Comparison of ENCODE assay signal across 14 mouse cellular contexts in the genomic region with DNA sequence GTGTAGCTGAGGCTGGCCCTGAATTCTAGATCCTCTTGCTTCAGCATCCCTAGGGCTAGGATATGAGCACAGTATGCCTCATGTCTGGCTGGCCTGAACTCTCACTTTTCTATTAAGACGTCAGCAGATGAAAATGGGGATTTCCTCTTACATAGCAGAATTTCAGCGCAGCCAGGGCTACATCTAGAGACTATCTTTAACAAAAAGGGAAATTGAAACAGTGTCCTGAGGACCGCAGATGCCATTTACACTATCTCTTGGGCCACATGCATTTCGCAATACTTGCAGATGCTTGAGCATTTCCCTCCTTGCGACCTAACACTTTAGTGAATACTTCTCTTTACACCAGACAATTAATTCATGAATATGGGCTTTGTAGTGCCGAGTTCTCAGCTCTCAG. TPM values are rescaled to one million over a fixed set of nuclear protein-coding genes. Genes with fewer than 3 reads are reported as not detected.
DNase-seq lines count a peak whose midpoint lies in the region; ATAC-seq and TF ChIP-seq lines count a peak whose summit lies in the region.
"Had no signal": no experiment of that assay in that cellular context is flagged by ENCODE, and none has a peak within 500 bp of the region (broad histone marks: within the 10 kb centered on the region; RNA-seq: fewer than 3 reads in every experiment).

No protein-coding gene starts in this region.

- 78% methylated on average over 6 of the region's 6 CpGs for WGBS in lung, postnatal 0 days
- 43% methylated on average over 6 of the region's 6 CpGs for WGBS in liver, postnatal 0 days (ENCODE audit: insufficient replicate concordance)
- 85% methylated on average over 6 of the region's 6 CpGs for WGBS in forebrain, embryonic 11.5 days

- H3K4me1 ChIP-seq in lung, postnatal 0 days (ENCODE audit: insufficient read depth, low read depth, low read length): no peaks in the 10 kb centered on the region
- peaks cover 18% of the 10 kb centered on the region for H3K4me1 ChIP-seq in bone marrow macrophage, adult 2 months (ENCODE audit: control insufficient read depth, insufficient read depth, low read length)
- H3K4me1 ChIP-seq in liver, postnatal 0 days (ENCODE audit: insufficient read depth): peaks cover 4% of the 10 kb centered on the region; the same call in 1 of the 2 replicates
- no peaks in the 10 kb centered on the region for H3K4me1 ChIP-seq in forebrain, embryonic 11.5 days (replicated peaks; ENCODE audit: control insufficient read depth, insufficient read depth, low read length)
- H3K4me1 ChIP-seq: midbrain, embryonic 12.5 days; neural tube, embryonic 12.5 days had no signal

- H3K4me2 ChIP-seq in lung, postnatal 0 days (replicated peaks; ENCODE audit: low read depth, low read length): no peak overlapping the region
- H3K4me2 ChIP-seq in liver, postnatal 0 days (ENCODE audit: low read depth, low read length): no peak overlapping the region
- H3K4me2 ChIP-seq in forebrain, embryonic 11.5 days (ENCODE audit: low read depth, low read length, severe bottlenecking): no peak overlapping the region
- H3K4me2 ChIP-seq: intestine, embryonic 15.5 days; midbrain, embryonic 12.5 days; neural tube, embryonic 12.5 days had no signal

- peak; percentile 37 for DNase-seq in lung, postnatal 0 days (ENCODE audit: low spot score)
- DNase-seq in lung, postnatal 14 days: no peak
- no peak for DNase-seq in liver, postnatal 0 days
- DNase-seq in splenic B cell, adult 2 months (ENCODE audit: low read depth, low spot score): peak; percentile 78
- DNase-seq in forebrain, embryonic 11.5 days (ENCODE audit: low spot score): no peak
- DNase-seq: adrenal gland, postnatal 25 days; cerebellum, adult 2 months; kidney, postnatal 4 days; retina, postnatal 1 day had no signal

- no peak for TF ChIP-seq CTCF in lung, postnatal 0 days (IDR thresholded peaks at IDR 0.05)
- no peak for TF ChIP-seq CTCF in bone marrow macrophage, adult 2 months (IDR thresholded peaks at IDR 0.05; ENCODE audit: low read depth, low read length)
- TF ChIP-seq CTCF in liver, postnatal 0 days (IDR thresholded peaks at IDR 0.05; ENCODE audit: low read depth): no peak

- no peak for TF ChIP-seq EP300 in lung, postnatal 0 days (IDR thresholded peaks at IDR 0.05)
- TF ChIP-seq EP300 in liver, postnatal 0 days (IDR thresholded peaks at IDR 0.05; ENCODE audit: low read depth): peak; percentile 34; the same call in 1 of the 2 replicates

- no peaks in the 10 kb centered on the region for H3K9me3 ChIP-seq in lung, postnatal 0 days (ENCODE audit: low read length)
- H3K9me3 ChIP-seq in liver, postnatal 0 days (ENCODE audit: low read length): no peaks in the 10 kb centered on the region
- no peaks in the 10 kb centered on the region for H3K9me3 ChIP-seq in forebrain, embryonic 11.5 days (ENCODE audit: control insufficient read depth, low read length)
- H3K9me3 ChIP-seq: intestine, embryonic 15.5 days; midbrain, embryonic 12.5 days; neural tube, embryonic 12.5 days had no signal

- no peak overlapping the region for H3K27ac ChIP-seq in lung, postnatal 0 days (ENCODE audit: low read length)
- H3K27ac ChIP-seq in bone marrow macrophage, adult 2 months (ENCODE audit: insufficient read depth, low read depth, low read length): peak overlapping the region; percentile 58
- H3K27ac ChIP-seq in liver, postnatal 0 days (ENCODE audit: low read depth): peak overlapping the region; percentile 59
- H3K27ac ChIP-seq in forebrain, embryonic 11.5 days (ENCODE audit: low read depth, low read length): no peak overlapping the region
- H3K27ac ChIP-seq: intestine, embryonic 15.5 days; midbrain, embryonic 12.5 days; neural tube, embryonic 12.5 days had no signal

- ATAC-seq in lung, postnatal 0 days: no peak
- peak; percentile 71 for ATAC-seq in liver, postnatal 0 days
- ATAC-seq in activated CD4-positive, CD25-positive, alpha-beta regulatory T cell, adult 4 months: no peak
- ATAC-seq in forebrain, embryonic 11.5 days (replicated peaks; ENCODE audit: low FRiP score): no peak
- ATAC-seq: intestine, embryonic 15.5 days had no signal

- H3K27me3 ChIP-seq in lung, postnatal 0 days (replicated peaks; ENCODE audit: insufficient read depth, low read length): no peaks in the 10 kb centered on the region
- H3K27me3 ChIP-seq in liver, postnatal 0 days (ENCODE audit: insufficient read depth, low read length): no peaks in the 10 kb centered on the region
- no peaks in the 10 kb centered on the region for H3K27me3 ChIP-seq in splenic B cell, adult 2 months (ENCODE audit: control insufficient read depth, insufficient read depth, low read length, poor library complexity, severe bottlenecking)
- no peaks in the 10 kb centered on the region for H3K27me3 ChIP-seq in forebrain, embryonic 11.5 days (ENCODE audit: control insufficient read depth, insufficient read depth, low read length)
- H3K27me3 ChIP-seq: intestine, embryonic 15.5 days; midbrain, embryonic 12.5 days; neural tube, embryonic 12.5 days had no signal

- H3K9ac ChIP-seq in lung, postnatal 0 days (replicated peaks; ENCODE audit: low read depth): no peak overlapping the region
- H3K9ac ChIP-seq in liver, postnatal 0 days (replicated peaks): no peak overlapping the region
- H3K9ac ChIP-seq in forebrain, embryonic 11.5 days (ENCODE audit: low read length): no peak overlapping the region
- H3K9ac ChIP-seq: intestine, embryonic 15.5 days; midbrain, embryonic 12.5 days; neural tube, embryonic 12.5 days had no signal

- TF ChIP-seq POLR2A in bone marrow macrophage, adult 2 months (IDR thresholded peaks at IDR 0.05; ENCODE audit: borderline replicate concordance, low read depth, low read length): no peak

- H3K4me3 ChIP-seq in lung, postnatal 0 days (ENCODE audit: low read depth, low read length): no peak overlapping the region
- H3K4me3 ChIP-seq in bone marrow macrophage, adult 2 months (ENCODE audit: insufficient read depth, low read length): no peak overlapping the region
- no peak overlapping the region for H3K4me3 ChIP-seq in liver, postnatal 0 days (ENCODE audit: low read depth, low read length)
- no peak overlapping the region for H3K4me3 ChIP-seq in forebrain, embryonic 11.5 days (ENCODE audit: low read depth, low read length)
- H3K4me3 ChIP-seq: intestine, embryonic 15.5 days; midbrain, embryonic 12.5 days; neural tube, embryonic 12.5 days had no signal

- H3K36me3 ChIP-seq in lung, postnatal 0 days (ENCODE audit: insufficient read depth, low read length): peaks cover 14% of the 10 kb centered on the region; the same call in 1 of the 2 replicates
- H3K36me3 ChIP-seq in liver, postnatal 0 days (replicated peaks; ENCODE audit: insufficient read depth, low read length): peaks cover 49% of the 10 kb centered on the region
- H3K36me3 ChIP-seq in splenic B cell, adult 2 months (ENCODE audit: control insufficient read depth, insufficient read depth, low read length, poor library complexity, severe bottlenecking): peaks cover 2% of the 10 kb centered on the region; the same call in 1 of the 2 replicates
- no peaks in the 10 kb centered on the region; the same call in 1 of the 2 replicates for H3K36me3 ChIP-seq in forebrain, embryonic 11.5 days (ENCODE audit: control insufficient read depth, insufficient read depth, low read length)

RNA-seq across cellular contexts. Expression of gene Coq2, which starts 18.6 kb away (rescaled TPM):
- polyA plus RNA-seq in lung, postnatal 0 days (2015; fragmentation: Nextera tagmentation; extraction: Ambion mirVana): 34.3 and 35.5 TPM in 2 replicates
- 18.5 and 19.9 TPM in 2 replicates for polyA plus RNA-seq in bone marrow macrophage, adult 2 months (2012; ENCODE audit: insufficient read depth, insufficient read length, missing spikeins)
- 25.8 and 28.0 TPM in 2 replicates for polyA plus RNA-seq in liver, postnatal 0 days (2015; fragmentation: Nextera tagmentation; extraction: Ambion mirVana)
- 1 to 10 TPM; 8.2 to 9.2 TPM for polyA plus RNA-seq in activated CD4-positive, CD25-positive, alpha-beta regulatory T cell, adult 4 months (2017; shearing (Covaris generic))
- polyA plus RNA-seq in forebrain, embryonic 11.5 days (2014; fragmentation: Nextera tagmentation; extraction: Ambion mirVana): 50.8 and 64.5 TPM in 2 replicates

Comparison
In these comparisons a context has a peak if more than half of its experiments do, and no peak if none do; other contexts are left out.
1. DNase-seq: peak in lung, postnatal 0 days (single experiment) and splenic B cell, adult 2 months (single experiment); none in lung, postnatal 14 days (single experiment), liver, postnatal 0 days (single experiment) and forebrain, embryonic 11.5 days (single experiment).
2. H3K27ac ChIP-seq: peak in bone marrow macrophage, adult 2 months (single experiment) and liver, postnatal 0 days (single experiment); none in lung, postnatal 0 days (single experiment) and forebrain, embryonic 11.5 days (single experiment).